Mouse (Mus musculus) spleen, adult 18-20 months (tissue): ENCODE measurements around the gene Parp9.
A peak's percentile ranks its signal among the peaks of the same experiment; 100 is the strongest.
"Not testable (repeated sequence)": the region's sequence is repeated elsewhere in the genome, so short reads cannot be mapped to it uniquely, and the experiment has no call there.

Experiments
- DNase-seq, 2 experiments: peaks; one replicate each; pipeline ENCODE4 v3.0.0; 2022; ENCODE audit warnings: mixed read lengths in 2 of 2

Gene Parp9

GRCm38 (mm10) chr16:35932179-35933055 is 5.9 kb upstream of the Parp9 start:
- DNase-seq = no peak

- no peak for DNase-seq
Observed at GRCm38 (mm10) chr16:35933181-35933580, 5.1 kb upstream of the Parp9 start.

GRCm38 (mm10) chr16:35939261-35939660 is 991 bp downstream of the Parp9 start:
- DNase-seq = peak in 1 of 2 experiments; percentile 28

- DNase-seq = peak; percentile 81 to 85
Observed at GRCm38 (mm10) chr16:35939690-35940089, 1.4 kb downstream of the Parp9 start.

GRCm38 (mm10) chr16:35941382-35941781 is 3.1 kb downstream of the Parp9 start:
- DNase-seq = peak in 1 of 2 experiments; percentile 36

- no peak for DNase-seq
Observed at GRCm38 (mm10) chr16:35949264-35949663, 11.0 kb downstream of the Parp9 start.

- DNase-seq = no peak
Observed at GRCm38 (mm10) chr16:35951216-35951615, 12.9 kb downstream of the Parp9 start.

- no peak for DNase-seq
Observed at GRCm38 (mm10) chr16:35952628-35953130, 14.4 kb downstream of the Parp9 start.

- DNase-seq = not testable (repeated sequence)
Observed at GRCm38 (mm10) chr16:35965991-35966390, 27.7 kb downstream of the Parp9 start.

GRCm38 (mm10) chr16:35966411-35967115 is 28.3 kb downstream of the Parp9 start:
- DNase-seq = no peak

- DNase-seq = no peak
Observed at GRCm38 (mm10) chr16:35967319-35967718, 29.0 kb downstream of the Parp9 start.

GRCm38 (mm10) chr16:35968149-35968548 is 29.9 kb downstream of the Parp9 start:
- no peak for DNase-seq

GRCm38 (mm10) chr16:35974021-35974420 is 35.8 kb downstream of the Parp9 start:
- DNase-seq = no peak

- DNase-seq = not testable (repeated sequence)
Observed at GRCm38 (mm10) chr16:35978450-35978849, 40.2 kb downstream of the Parp9 start, which contains the start of gene Kpna1. Gene Kpna1, plus strand, starts transcription at chr16:35978750.

GRCm38 (mm10) chr16:35981363-35981821 is 43.1 kb downstream of the Parp9 start:
- peak; percentile 99 to 100 for DNase-seq

GRCm38 (mm10) chr16:35982506-35982901 is 44.2 kb downstream of the Parp9 start:
- DNase-seq = no peak

- DNase-seq = peak; percentile 87 to 90
Observed at GRCm38 (mm10) chr16:35982902-35983516, 44.7 kb downstream of the Parp9 start.

- DNase-seq = peak in 1 of 2 experiments; percentile 50
Observed at GRCm38 (mm10) chr16:35983517-35984101, 45.3 kb downstream of the Parp9 start.

- DNase-seq = no peak
Observed at GRCm38 (mm10) chr16:35984471-35984870, 46.2 kb downstream of the Parp9 start.

- DNase-seq = no peak
Observed at GRCm38 (mm10) chr16:35987930-35988329, 49.7 kb downstream of the Parp9 start.

- no peak for DNase-seq
Observed at GRCm38 (mm10) chr16:35992391-35992790, 54.1 kb downstream of the Parp9 start.

- DNase-seq = no peak
Observed at GRCm38 (mm10) chr16:35993316-35993715, 55.0 kb downstream of the Parp9 start.

- DNase-seq = not testable (repeated sequence)
Observed at GRCm38 (mm10) chr16:35998852-35999251, 60.6 kb downstream of the Parp9 start.
